Mouse (Mus musculus): ENCODE data around the gene Mup3.
"Not testable (repeated sequence)": the region's sequence is repeated elsewhere in the genome, so short reads cannot be mapped to it uniquely, and the experiment has no call there.

DNA sequence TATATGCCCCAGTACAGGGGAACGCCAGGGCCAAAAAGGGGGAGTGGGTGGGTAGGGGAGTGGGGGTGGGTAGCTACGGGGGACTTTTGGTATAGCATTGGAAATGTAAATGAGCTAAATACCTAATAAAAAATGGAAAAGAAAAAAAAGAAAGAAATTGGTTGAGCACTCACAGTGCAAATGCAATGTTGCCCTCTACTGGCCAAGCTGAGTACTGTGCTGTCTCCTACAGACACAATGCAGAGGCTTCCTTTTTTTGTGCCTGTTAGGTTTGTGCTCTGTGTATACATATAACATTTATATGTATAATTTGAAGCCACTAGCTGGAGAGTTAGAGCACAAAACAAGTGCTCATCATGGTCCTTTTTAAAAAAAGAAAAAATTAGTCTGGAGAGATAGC lies 16.2 kb upstream of the Mup3 start:
- TF ChIP-seq CTCF (IDR thresholded peaks at IDR 0.05; ENCODE audit: control insufficient read depth, insufficient read depth, insufficient replicate concordance, low read depth, low read length); POLR2A (IDR thresholded peaks at IDR 0.05; ENCODE audit: control insufficient read depth, low read depth, low read length): not testable (repeated sequence)
